Mouse (Mus musculus): Measurements from ENCODE around the gene Fam129a. TPM values are rescaled to one million over a fixed set of nuclear protein-coding genes. Genes with fewer than 3 reads are reported as not detected.
A peak's percentile ranks its signal among the peaks of the same experiment; 100 is the strongest.

Fam129a gene
- polyA plus RNA-seq (2015; fragmentation: Nextera tagmentation; extraction: Ambion mirVana): 11.7 and 13.8 TPM in 2 replicates

- peak within 1 kb of the TSS; percentile 64 for H3K4me3 ChIP-seq (ENCODE audit: low read depth, low read length)
- peaks cover 11% of the 10 kb centered on the region for H3K27me3 ChIP-seq (ENCODE audit: control insufficient read depth, insufficient read depth, low read depth, low read length)
- peaks cover 7% of the 10 kb centered on the region for H3K4me1 ChIP-seq (ENCODE audit: control insufficient read depth, low read depth, low read length)
- H3K4me2 ChIP-seq (ENCODE audit: low read depth, low read length): peak within 1 kb of the TSS; percentile 65
- peak within 1 kb of the TSS; percentile 60; the same call in 1 of the 2 replicates for H3K27ac ChIP-seq (ENCODE audit: low read length)
- no peaks in the 10 kb centered on the region for H3K9me3 ChIP-seq (replicated peaks; ENCODE audit: control insufficient read depth, low read length)
- ATAC-seq (ENCODE audit: low read depth): peak; percentile 53
- WGBS (ENCODE audit: insufficient replicate concordance): 6% methylated on average over 46 of the region's 46 CpGs
- H3K9ac ChIP-seq (ENCODE audit: low read depth, low read length): peak within 1 kb of the TSS; percentile 62
- H3K36me3 ChIP-seq (ENCODE audit: control insufficient read depth, insufficient read depth): no peaks in the 10 kb centered on the region
Measured at GRCm38 (mm10) chr1:151570981-151571837, at the start of gene Fam129a. Gene Fam129a (plus strand): TSS chr1:151571186.

GRCm38 (mm10) chr1:151526701-151527100 is 44.3 kb upstream of the Fam129a start:
- Histone ChIP-seq H3K27me3 (ENCODE audit: control insufficient read depth, insufficient read depth, low read depth, low read length) (no peaks in the 10 kb centered on the region), H3K27ac (ENCODE audit: low read length) (no peak overlapping the region), H3K9me3 (replicated peaks; ENCODE audit: control insufficient read depth, low read length) (no peaks in the 10 kb centered on the region), H3K36me3 (ENCODE audit: control insufficient read depth, insufficient read depth) (no peaks in the 10 kb centered on the region), H3K4me3 (ENCODE audit: low read depth, low read length) (no peak overlapping the region), H3K4me1 (ENCODE audit: control insufficient read depth, low read depth, low read length) (no peaks in the 10 kb centered on the region), H3K4me2 (ENCODE audit: low read depth, low read length) (no peak overlapping the region), H3K9ac (ENCODE audit: low read depth, low read length) (no peak overlapping the region)
- no peak for ATAC-seq (ENCODE audit: low read depth)
- 65% methylated on average over 3 of the region's 3 CpGs for WGBS (ENCODE audit: insufficient replicate concordance)

- 74% methylated on average over 6 of the region's 6 CpGs for WGBS (ENCODE audit: insufficient replicate concordance)
- Histone ChIP-seq H3K27ac (ENCODE audit: low read length) (no peak overlapping the region), H3K4me3 (ENCODE audit: low read depth, low read length) (no peak overlapping the region), H3K36me3 (ENCODE audit: control insufficient read depth, insufficient read depth) (no peaks in the 10 kb centered on the region), H3K4me2 (ENCODE audit: low read depth, low read length) (no peak overlapping the region), H3K9ac (ENCODE audit: low read depth, low read length) (no peak overlapping the region), H3K4me1 (ENCODE audit: control insufficient read depth, low read depth, low read length) (no peaks in the 10 kb centered on the region), H3K27me3 (ENCODE audit: control insufficient read depth, insufficient read depth, low read depth, low read length) (no peaks in the 10 kb centered on the region), H3K9me3 (replicated peaks; ENCODE audit: control insufficient read depth, low read length) (no peaks in the 10 kb centered on the region)
- no peak for ATAC-seq (ENCODE audit: low read depth)
Measured at GRCm38 (mm10) chr1:151543796-151544477, 27.0 kb upstream of the Fam129a start.

DNA sequence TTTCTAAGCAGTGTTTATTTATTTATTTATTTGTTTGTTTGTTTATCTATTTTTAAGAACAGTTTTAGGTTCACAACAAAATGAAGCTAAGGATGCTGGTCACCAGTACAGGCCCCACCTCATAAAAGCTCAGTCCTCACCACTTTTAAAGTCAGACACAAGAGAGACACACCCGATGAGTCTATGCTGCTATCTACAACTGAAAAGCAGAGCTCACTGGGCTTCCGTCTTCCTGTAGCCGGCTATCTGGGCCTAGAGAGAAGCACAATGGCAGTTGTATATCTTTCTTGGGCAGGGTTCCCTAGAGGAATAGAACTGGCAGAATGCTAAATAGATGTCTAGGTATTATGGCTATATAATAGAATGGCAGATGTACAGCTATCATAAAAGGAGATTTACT is 26.4 kb upstream of the Fam129a start:
- no peaks in the 10 kb centered on the region for H3K4me1 ChIP-seq (ENCODE audit: control insufficient read depth, low read depth, low read length)
- no peak overlapping the region for H3K4me2 ChIP-seq (ENCODE audit: low read depth, low read length)
- H3K36me3 ChIP-seq (ENCODE audit: control insufficient read depth, insufficient read depth): no peaks in the 10 kb centered on the region
- H3K9ac ChIP-seq (ENCODE audit: low read depth, low read length): no peak overlapping the region
- H3K27ac ChIP-seq (ENCODE audit: low read length): no peak overlapping the region
- no peaks in the 10 kb centered on the region for H3K27me3 ChIP-seq (ENCODE audit: control insufficient read depth, insufficient read depth, low read depth, low read length)
- no peaks in the 10 kb centered on the region for H3K9me3 ChIP-seq (replicated peaks; ENCODE audit: control insufficient read depth, low read length)
- WGBS (ENCODE audit: insufficient replicate concordance): 40% methylated on average over 3 of the region's 3 CpGs
- ATAC-seq (ENCODE audit: low read depth): no peak
- H3K4me3 ChIP-seq (ENCODE audit: low read depth, low read length): no peak overlapping the region

GRCm38 (mm10) chr1:151545571-151545970 is 25.4 kb upstream of the Fam129a start:
- ATAC-seq (ENCODE audit: low read depth): no peak
- Histone ChIP-seq H3K27me3 (ENCODE audit: control insufficient read depth, insufficient read depth, low read depth, low read length) (no peaks in the 10 kb centered on the region), H3K36me3 (ENCODE audit: control insufficient read depth, insufficient read depth) (no peaks in the 10 kb centered on the region), H3K4me2 (ENCODE audit: low read depth, low read length) (no peak overlapping the region), H3K4me3 (ENCODE audit: low read depth, low read length) (no peak overlapping the region), H3K4me1 (ENCODE audit: control insufficient read depth, low read depth, low read length) (no peaks in the 10 kb centered on the region), H3K9me3 (replicated peaks; ENCODE audit: control insufficient read depth, low read length) (no peaks in the 10 kb centered on the region), H3K9ac (ENCODE audit: low read depth, low read length) (no peak overlapping the region), H3K27ac (ENCODE audit: low read length) (no peak overlapping the region)
- 68% methylated on average over 7 of the region's 7 CpGs for WGBS (ENCODE audit: insufficient replicate concordance)

GRCm38 (mm10) chr1:151548896-151549610 is 21.9 kb upstream of the Fam129a start:
- Histone ChIP-seq H3K9ac (ENCODE audit: low read depth, low read length) (no peak overlapping the region), H3K4me2 (ENCODE audit: low read depth, low read length) (no peak overlapping the region), H3K9me3 (replicated peaks; ENCODE audit: control insufficient read depth, low read length) (no peaks in the 10 kb centered on the region), H3K4me1 (ENCODE audit: control insufficient read depth, low read depth, low read length) (no peaks in the 10 kb centered on the region; the same call in 1 of the 2 replicates), H3K4me3 (ENCODE audit: low read depth, low read length) (no peak overlapping the region), H3K27me3 (ENCODE audit: control insufficient read depth, insufficient read depth, low read depth, low read length) (no peaks in the 10 kb centered on the region), H3K36me3 (ENCODE audit: control insufficient read depth, insufficient read depth) (no peaks in the 10 kb centered on the region), H3K27ac (ENCODE audit: low read length) (no peak overlapping the region)
- no peak for ATAC-seq (ENCODE audit: low read depth)
- 55% methylated on average over 8 of the region's 8 CpGs for WGBS (ENCODE audit: insufficient replicate concordance)

DNA sequence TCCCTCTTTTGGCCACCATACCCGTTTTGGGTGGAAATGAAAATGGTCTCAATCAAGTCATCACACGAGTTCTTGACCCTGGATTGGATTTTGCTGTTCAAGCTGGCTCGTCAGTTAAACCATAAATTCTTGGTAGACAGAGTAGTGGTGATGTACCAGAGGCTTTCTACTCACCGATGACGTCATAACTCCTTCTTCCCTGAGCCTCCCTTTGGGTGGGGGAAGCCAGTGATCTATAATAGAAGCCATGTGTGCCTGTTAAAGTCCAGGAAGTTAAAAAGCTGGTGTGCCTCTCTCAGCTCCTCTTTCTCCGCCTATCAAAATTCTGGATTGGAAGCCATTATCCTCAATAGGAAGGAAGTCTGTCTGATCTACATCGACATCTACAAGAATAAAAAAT is 21.2 kb upstream of the Fam129a start:
- no peak for ATAC-seq (ENCODE audit: low read depth)
- H3K4me1 ChIP-seq (ENCODE audit: control insufficient read depth, low read depth, low read length): no peaks in the 10 kb centered on the region; the same call in 1 of the 2 replicates
- WGBS (ENCODE audit: insufficient replicate concordance): 57% methylated on average over 7 of the region's 7 CpGs
- H3K27ac ChIP-seq (ENCODE audit: low read length): no peak overlapping the region
- H3K9ac ChIP-seq (ENCODE audit: low read depth, low read length): no peak overlapping the region
- no peak overlapping the region for H3K4me3 ChIP-seq (ENCODE audit: low read depth, low read length)
- H3K4me2 ChIP-seq (ENCODE audit: low read depth, low read length): no peak overlapping the region
- H3K9me3 ChIP-seq (replicated peaks; ENCODE audit: control insufficient read depth, low read length): no peaks in the 10 kb centered on the region
- no peaks in the 10 kb centered on the region for H3K36me3 ChIP-seq (ENCODE audit: control insufficient read depth, insufficient read depth)
- no peaks in the 10 kb centered on the region for H3K27me3 ChIP-seq (ENCODE audit: control insufficient read depth, insufficient read depth, low read depth, low read length)

DNA sequence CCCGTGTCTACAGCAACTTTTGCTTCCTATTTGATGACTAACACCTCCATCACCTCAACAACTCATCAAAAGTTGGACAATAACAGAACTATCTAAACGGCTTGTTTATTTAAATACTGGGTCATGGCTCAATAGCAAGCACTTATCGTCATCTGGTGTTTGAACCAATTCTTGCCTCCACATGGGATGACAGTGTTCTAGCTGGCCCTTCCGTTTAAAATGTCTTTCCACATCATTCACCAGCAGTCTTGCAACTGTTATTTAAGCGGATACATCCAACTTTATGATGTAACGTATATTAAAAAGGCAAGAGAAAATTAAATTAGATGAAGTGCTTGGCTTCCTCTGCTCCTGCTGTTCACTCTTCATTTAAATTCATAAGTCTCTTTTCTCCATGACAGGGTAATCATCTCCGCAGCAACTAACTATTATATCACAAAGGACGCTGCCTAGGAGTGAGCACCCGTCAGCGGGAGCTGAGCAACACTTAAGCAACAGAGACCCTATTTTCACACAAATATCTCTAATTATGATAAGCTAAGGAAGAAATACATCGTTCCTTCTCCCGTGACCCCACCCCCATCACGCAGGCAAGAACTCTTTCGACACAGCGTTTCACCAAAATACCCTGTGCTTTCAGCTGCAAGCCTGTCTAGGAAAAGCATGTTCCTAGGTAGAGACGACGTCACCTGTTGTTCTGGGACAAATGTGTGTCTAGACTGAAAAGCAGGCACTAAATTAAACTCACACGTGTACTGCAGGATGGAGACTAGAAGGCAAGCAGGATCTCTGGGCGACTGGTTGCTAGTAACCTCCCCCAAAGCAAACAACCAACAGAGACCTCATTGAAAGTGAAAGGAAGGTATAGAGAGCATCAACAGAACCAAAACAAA is 20.2 kb upstream of the Fam129a start:
- no peak; the same call in 1 of the 2 replicates for ATAC-seq (ENCODE audit: low read depth)
- Histone ChIP-seq H3K9ac (ENCODE audit: low read depth, low read length) (no peak overlapping the region), H3K4me2 (ENCODE audit: low read depth, low read length) (no peak overlapping the region; the same call in 1 of the 2 replicates), H3K36me3 (ENCODE audit: control insufficient read depth, insufficient read depth) (no peaks in the 10 kb centered on the region), H3K4me1 (ENCODE audit: control insufficient read depth, low read depth, low read length) (no peaks in the 10 kb centered on the region; the same call in 1 of the 2 replicates), H3K27me3 (ENCODE audit: control insufficient read depth, insufficient read depth, low read depth, low read length) (no peaks in the 10 kb centered on the region), H3K4me3 (ENCODE audit: low read depth, low read length) (no peak overlapping the region), H3K27ac (ENCODE audit: low read length) (no peak overlapping the region), H3K9me3 (replicated peaks; ENCODE audit: control insufficient read depth, low read length) (no peaks in the 10 kb centered on the region)
- 54% methylated on average over 19 of the region's 19 CpGs for WGBS (ENCODE audit: insufficient replicate concordance)
